Mouse (Mus musculus) forebrain, embryonic 15.5 days (tissue): ENCODE measurements at regions not wholly inside any gene's neighbourhood (a gene's known extent, or its start where the extent isn't known, plus 50 kb on each side); places are given as distances from the start of the nearest gene placed in this dataset.

Experiments used
- ATAC-seq: fragments of 200-750 bp; cut with Nextera tagmentation; replicated peaks from 2 replicates; pipeline ENCODE4 v1.8.0; 2017; ENCODE audit warnings: mild to moderate bottlenecking, moderate TSS enrichment, moderate library complexity
- H3K27ac ChIP-seq: fragments of 300-500 bp; sonication (generic); replicated peaks from 2 replicates; pipeline ENCODE4 v1.5.1; 2015; ENCODE audit warnings: mild to moderate bottlenecking, inconsistent platforms
- H3K27me3 ChIP-seq: fragments of 300-500 bp; sonication (generic); 2 replicates; pipeline ENCODE4 v1.6.1; 2015; ENCODE audit warnings: inconsistent platforms
- H3K36me3 ChIP-seq: fragments of 300-500 bp; sonication (generic); 2 replicates; pipeline ENCODE4 v1.6.1; 2015; ENCODE audit warnings: mild to moderate bottlenecking, inconsistent platforms
- H3K4me1 ChIP-seq: fragments of 300-500 bp; sonication (generic); 2 replicates; pipeline ENCODE4 v1.6.1; 2015; ENCODE audit warnings: inconsistent platforms
- H3K4me2 ChIP-seq: fragments of 300-500 bp; sonication (generic); replicated peaks from 2 replicates; pipeline ENCODE4 v1.6.1; 2015; ENCODE audit warnings: mild to moderate bottlenecking, inconsistent platforms
- H3K4me3 ChIP-seq: fragments of 300-500 bp; sonication (generic); 2 replicates; pipeline ENCODE4 v1.5.1; 2015; ENCODE audit warnings: mild to moderate bottlenecking, inconsistent platforms
- H3K9ac ChIP-seq: fragments of 300-500 bp; sonication (generic); replicated peaks from 2 replicates; pipeline ENCODE4 v1.6.1; 2015; ENCODE audit warnings: mild to moderate bottlenecking, inconsistent platforms
- H3K9me3 ChIP-seq: fragments of 300-500 bp; sonication (generic); 2 replicates; pipeline ENCODE4 v1.6.1; 2016; ENCODE audit warnings: inconsistent platforms
- WGBS: fragments of 180-500 bp; shearing (Covaris S2); methylation state at CpG from one replicate; pipeline ENCODE4 v1.1.7; 2015; ENCODE audit warnings: mixed read lengths; 5-methylcytosine and 5-hydroxymethylcytosine counted together

DNA sequence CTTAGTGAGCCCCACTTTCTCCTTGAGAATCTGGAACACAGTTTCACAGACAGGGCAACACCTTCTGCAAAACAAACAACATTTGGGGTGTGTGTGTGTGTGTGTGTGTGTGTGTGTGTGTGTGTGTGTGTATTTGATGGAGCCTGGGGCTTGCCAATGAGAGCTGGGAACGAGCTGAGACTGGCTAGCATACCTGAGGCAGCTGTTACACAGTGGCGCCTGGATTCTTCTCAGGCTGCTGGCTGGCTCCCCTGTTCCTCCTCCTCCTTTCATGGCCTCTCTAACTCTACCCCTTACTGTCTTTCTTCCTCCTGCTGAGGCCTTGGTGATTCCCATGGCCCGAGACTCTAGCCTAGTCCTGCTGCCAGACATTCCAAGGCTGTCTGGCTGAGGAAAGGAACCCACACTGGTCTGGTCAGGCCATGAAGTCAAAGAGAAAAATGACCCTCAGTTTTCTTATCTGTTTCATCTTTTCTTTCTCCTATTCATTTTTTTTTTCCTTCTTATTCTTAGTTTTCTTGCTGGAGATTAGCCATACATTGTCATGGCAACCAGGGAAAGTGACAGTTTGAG is 79.6 kb upstream of the Sem1 start:
- H3K27me3 ChIP-seq: no peaks in the 10 kb centered on the region
- H3K4me1 ChIP-seq: 0 out of 2 replicates have a peak, but pooled peaks cover 5% of the 10 kb centered on the region
- no peak overlapping the region for H3K4me3 ChIP-seq
- H3K4me2 ChIP-seq: no peak overlapping the region
- ATAC-seq: no peak
- no peak overlapping the region for H3K9ac ChIP-seq
- WGBS: 56% methylated on average over 3 of the region's 3 CpGs
- no peak overlapping the region for H3K27ac ChIP-seq
- no peaks in the 10 kb centered on the region for H3K9me3 ChIP-seq
- no peaks in the 10 kb centered on the region for H3K36me3 ChIP-seq

DNA sequence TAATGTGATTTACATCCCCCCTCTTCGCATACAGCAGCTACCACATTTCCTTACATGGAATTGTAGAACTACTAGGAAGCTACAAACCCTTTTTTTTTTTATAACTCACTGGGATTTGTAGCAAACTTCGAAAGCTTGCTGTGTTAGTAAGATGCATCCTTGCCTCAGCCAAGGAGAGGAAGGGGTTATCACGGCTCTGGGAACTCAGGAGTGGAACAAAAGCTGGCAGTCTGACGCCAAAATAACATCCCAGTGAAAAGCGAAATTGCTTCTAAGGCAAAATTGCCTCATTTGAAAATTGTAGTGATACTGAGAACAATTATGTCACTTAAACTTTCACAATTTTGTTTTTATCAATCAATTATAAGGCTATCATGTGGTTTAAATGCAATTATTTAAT is 81.6 kb upstream of the Sem1 start:
- no peaks in the 10 kb centered on the region for H3K27me3 ChIP-seq
- 43% methylated on average over 5 of the region's 5 CpGs for WGBS
- no peaks in the 10 kb centered on the region for H3K36me3 ChIP-seq
- H3K4me2 ChIP-seq: no peak overlapping the region
- no peak overlapping the region for H3K9ac ChIP-seq
- no peak overlapping the region for H3K4me3 ChIP-seq
- 0 out of 2 replicates have a peak, but pooled peaks cover 5% of the 10 kb centered on the region for H3K4me1 ChIP-seq
- no peak overlapping the region for H3K27ac ChIP-seq
- ATAC-seq: no peak
- H3K9me3 ChIP-seq: no peaks in the 10 kb centered on the region

DNA sequence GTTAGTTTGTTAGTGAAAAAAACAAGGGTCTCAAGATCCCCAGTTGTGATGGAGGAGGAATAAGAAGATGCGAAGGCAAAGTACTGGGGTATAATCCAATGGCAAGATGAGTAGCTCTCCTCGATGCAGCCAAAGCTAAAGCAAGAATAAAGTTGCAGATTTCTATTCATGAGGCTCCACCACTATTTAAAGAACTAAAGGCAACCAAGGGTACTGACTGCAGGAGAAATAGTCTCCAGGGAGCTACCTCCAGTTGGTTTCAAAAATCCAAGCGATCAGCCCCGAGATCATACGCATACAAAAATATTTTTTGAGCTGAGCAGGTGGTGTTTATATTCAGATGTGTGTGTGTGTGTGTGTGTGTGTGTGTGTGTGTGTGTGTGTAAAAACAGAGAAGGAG is 88.3 kb upstream of the Sem1 start:
- no peaks in the 10 kb centered on the region for H3K36me3 ChIP-seq
- no peak overlapping the region for H3K4me2 ChIP-seq
- WGBS: 74% methylated on average over 5 of the region's 5 CpGs
- no peaks in the 10 kb centered on the region for H3K4me1 ChIP-seq
- H3K4me3 ChIP-seq: no peak overlapping the region
- no peak for ATAC-seq
- no peak overlapping the region for H3K27ac ChIP-seq
- no peak overlapping the region for H3K9ac ChIP-seq
- no peaks in the 10 kb centered on the region for H3K9me3 ChIP-seq
- H3K27me3 ChIP-seq: no peaks in the 10 kb centered on the region

DNA sequence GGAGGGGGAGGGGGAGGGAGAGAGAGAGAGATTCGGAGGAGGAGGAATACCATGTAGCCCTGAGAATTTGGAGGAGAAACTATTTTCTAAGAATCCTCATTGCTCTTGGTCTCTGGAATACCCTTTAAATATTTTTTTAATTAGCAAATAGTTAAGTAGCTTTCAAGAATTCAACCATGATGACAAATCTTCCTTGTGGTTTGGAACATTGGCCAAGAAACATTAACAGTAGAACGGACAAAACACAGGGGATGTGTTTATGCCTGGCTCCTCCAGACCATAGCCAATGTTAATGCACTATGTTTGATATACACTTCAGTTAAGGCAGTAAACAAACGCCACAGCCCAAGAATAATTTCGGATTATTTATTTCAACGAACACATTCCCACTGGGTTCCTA is 110.8 kb upstream of the Sem1 start:
- H3K9ac ChIP-seq: no peak overlapping the region
- 78% methylated on average over 5 of the region's 5 CpGs for WGBS

DNA sequence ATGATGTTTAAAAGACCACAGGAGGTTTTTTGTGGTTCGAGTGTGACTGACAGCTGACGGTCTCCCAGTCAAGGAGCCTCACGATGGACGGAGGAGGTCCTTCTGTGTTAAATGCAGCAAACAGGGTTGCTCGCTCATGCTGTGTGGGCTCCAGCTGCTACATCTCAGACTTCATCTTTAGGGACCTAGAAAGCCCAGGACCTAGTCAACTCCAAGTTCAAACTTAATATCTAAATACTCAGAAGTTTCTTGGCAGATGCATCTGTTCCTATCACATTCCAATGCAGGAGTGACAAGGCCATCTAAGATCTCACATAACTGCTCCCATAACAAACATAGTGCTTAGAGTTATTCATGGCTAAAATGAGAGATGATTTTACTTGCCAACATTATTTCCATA is 111.7 kb upstream of the Sem1 start:
- no peak overlapping the region for H3K4me3 ChIP-seq
- no peaks in the 10 kb centered on the region for H3K9me3 ChIP-seq
- 69% methylated on average over 5 of the region's 5 CpGs for WGBS
- ATAC-seq: no peak
- no peak overlapping the region for H3K4me2 ChIP-seq
- H3K4me1 ChIP-seq: peaks cover 12% of the 10 kb centered on the region; the same call in 1 of the 2 replicates
- H3K27ac ChIP-seq: no peak overlapping the region
- no peaks in the 10 kb centered on the region for H3K27me3 ChIP-seq
- no peaks in the 10 kb centered on the region for H3K36me3 ChIP-seq
- H3K9ac ChIP-seq: no peak overlapping the region

More for the DNA sequence above, 110.8 kb upstream of the Sem1 start:
- Histone ChIP-seq H3K4me2 (no peak overlapping the region), H3K27ac (no peak overlapping the region), H3K4me1 (peaks cover 12% of the 10 kb centered on the region; the same call in 1 of the 2 replicates), H3K9me3 (no peaks in the 10 kb centered on the region), H3K4me3 (no peak overlapping the region), H3K27me3 (no peaks in the 10 kb centered on the region), H3K36me3 (no peaks in the 10 kb centered on the region)
- ATAC-seq: no peak

DNA sequence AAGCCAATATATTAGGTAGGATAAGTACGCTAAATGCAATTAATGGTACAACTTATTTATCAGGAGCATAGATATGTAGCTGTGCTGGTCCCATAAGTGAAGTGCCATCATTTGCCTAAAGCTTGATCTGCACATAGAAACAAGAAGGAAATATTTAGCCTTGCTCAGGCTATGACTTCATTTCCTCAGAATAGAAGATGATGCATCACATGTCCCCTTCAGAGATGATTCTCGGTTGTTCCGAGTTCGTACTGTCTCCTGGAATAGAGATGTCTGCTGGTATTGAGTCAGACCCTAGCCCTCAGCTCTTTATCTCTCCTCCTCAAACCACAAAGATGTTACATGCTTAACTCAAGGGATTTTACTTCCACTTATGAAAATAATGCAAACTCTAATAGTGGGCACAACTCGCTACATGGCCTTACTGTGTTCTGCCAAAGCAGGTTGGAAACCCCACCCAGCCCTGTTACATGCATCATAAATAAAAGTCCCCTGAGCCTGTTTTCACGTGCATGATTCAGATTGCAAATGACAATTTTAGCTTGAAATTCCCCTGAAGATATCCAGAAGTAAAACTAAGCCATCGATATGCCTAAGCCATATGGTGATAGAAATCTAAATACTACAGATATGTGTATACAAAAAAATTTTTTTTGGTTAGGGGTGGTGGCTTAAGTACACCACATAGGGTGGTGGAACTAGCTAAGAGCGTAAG is 113.8 kb upstream of the Sem1 start:
- 90% methylated on average over 8 of the region's 8 CpGs for WGBS
- H3K27ac ChIP-seq: no peak overlapping the region
- H3K36me3 ChIP-seq: no peaks in the 10 kb centered on the region
- no peaks in the 10 kb centered on the region for H3K27me3 ChIP-seq
- no peak overlapping the region for H3K4me3 ChIP-seq
- H3K9ac ChIP-seq: no peak overlapping the region
- peaks cover 19% of the 10 kb centered on the region for H3K4me1 ChIP-seq
- no peaks in the 10 kb centered on the region for H3K9me3 ChIP-seq
- H3K4me2 ChIP-seq: no peak overlapping the region
- ATAC-seq: no peak

DNA sequence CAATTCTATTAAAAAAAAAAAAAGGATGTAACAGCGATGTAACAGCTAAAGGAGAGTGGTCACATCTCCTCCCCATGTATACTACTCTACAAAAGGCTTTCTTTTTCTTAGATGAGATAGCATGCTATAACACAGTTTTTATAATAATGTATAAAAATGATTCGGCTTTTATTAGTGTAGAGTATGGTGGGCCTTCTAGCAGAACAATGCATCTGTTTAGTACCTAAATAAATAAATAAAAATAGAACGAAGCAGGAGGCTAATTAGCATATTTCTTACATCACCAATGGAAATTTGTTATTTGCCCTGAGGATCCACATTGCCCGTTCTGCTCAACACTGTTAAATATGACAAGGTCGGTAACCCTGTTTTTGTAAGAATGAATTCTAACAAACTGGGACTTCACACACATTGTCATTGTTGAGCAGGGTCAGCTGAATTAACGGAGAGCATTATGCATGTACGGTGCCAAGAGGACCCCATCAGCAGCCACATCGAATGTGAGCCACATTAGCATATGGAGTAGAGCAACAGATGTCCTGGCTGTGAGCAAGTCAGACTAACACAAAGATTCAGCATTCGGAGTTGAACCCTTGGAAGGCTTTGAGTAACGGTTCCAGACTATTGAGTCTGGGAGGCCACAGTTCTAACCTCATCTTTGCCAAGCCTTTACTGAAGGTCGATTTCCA is 117.4 kb upstream of the Sem1 start:
- peak overlapping the region; percentile 15; the same call in 1 of the 2 replicates for H3K4me2 ChIP-seq
- WGBS: 30% methylated on average over 11 of the region's 11 CpGs
- H3K9ac ChIP-seq: no peak overlapping the region
- ATAC-seq: peak; percentile 95
- H3K4me1 ChIP-seq: peaks cover 19% of the 10 kb centered on the region
- no peaks in the 10 kb centered on the region for H3K36me3 ChIP-seq
- no peak overlapping the region for H3K4me3 ChIP-seq
- no peaks in the 10 kb centered on the region for H3K9me3 ChIP-seq
- H3K27ac ChIP-seq: 0 out of 2 replicates have a peak overlapping the region, but pooled peaks have one; percentile 14
- H3K27me3 ChIP-seq: no peaks in the 10 kb centered on the region

DNA sequence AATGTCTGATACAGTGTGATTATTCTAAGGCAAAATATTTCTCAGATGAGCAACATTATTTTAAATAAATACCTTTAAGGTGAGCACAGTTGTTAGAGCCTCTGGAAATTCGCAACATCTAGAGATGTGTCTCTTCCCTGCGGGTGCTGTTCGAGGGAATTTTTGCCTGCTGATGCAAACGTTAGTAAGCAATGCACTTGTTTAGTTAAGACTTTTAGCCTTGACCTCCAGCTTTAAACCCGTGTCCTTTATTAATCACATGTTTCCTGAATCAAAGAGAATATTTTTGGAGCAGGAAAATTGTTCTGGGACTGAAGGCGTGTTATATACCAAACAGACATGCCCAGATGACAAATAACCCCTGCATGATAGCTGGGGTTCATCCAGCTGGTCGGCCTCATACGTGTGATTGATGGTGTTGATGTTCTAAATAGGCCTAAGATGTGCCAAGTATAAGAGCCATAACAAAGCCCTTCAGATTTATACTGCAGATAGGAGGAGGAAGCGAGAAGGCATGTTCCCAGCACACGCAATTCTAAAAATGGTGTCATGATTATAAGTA is 119.0 kb upstream of the Sem1 start:
- no peaks in the 10 kb centered on the region for H3K36me3 ChIP-seq
- peaks cover 10% of the 10 kb centered on the region for H3K4me1 ChIP-seq
- no peak overlapping the region for H3K9ac ChIP-seq
- H3K9me3 ChIP-seq: no peaks in the 10 kb centered on the region
- no peaks in the 10 kb centered on the region for H3K27me3 ChIP-seq
- WGBS: 80% methylated on average over 10 of the region's 10 CpGs
- H3K27ac ChIP-seq: no peak overlapping the region
- H3K4me3 ChIP-seq: no peak overlapping the region
- no peak for ATAC-seq
- no peak overlapping the region for H3K4me2 ChIP-seq

DNA sequence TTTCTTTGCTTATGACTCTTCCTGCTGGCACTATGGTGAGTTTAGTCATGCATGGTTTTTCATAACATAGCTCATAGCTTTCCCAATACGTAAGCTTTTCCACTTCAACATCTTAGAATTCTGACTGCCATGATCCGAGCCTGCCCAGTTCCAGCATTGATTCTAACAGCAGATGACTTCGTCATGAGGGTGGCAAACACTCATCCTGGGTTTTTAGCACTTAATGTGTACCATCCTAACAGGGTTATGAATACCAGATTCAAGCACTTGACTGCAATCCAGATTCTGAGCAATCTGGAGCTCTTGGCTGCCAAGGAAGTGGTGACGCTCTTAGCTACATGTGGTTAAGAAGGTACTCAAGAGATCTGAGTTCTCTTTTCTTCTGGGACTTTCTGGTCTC is 128.3 kb upstream of the Sem1 start:
- Histone ChIP-seq H3K9ac (no peak overlapping the region), H3K4me3 (no peak overlapping the region), H3K9me3 (no peaks in the 10 kb centered on the region), H3K27ac (no peak overlapping the region), H3K27me3 (no peaks in the 10 kb centered on the region), H3K4me2 (no peak overlapping the region), H3K36me3 (no peaks in the 10 kb centered on the region), H3K4me1 (no peaks in the 10 kb centered on the region)
- ATAC-seq: no peak
- WGBS: 87% methylated on average over 4 of the region's 4 CpGs

DNA sequence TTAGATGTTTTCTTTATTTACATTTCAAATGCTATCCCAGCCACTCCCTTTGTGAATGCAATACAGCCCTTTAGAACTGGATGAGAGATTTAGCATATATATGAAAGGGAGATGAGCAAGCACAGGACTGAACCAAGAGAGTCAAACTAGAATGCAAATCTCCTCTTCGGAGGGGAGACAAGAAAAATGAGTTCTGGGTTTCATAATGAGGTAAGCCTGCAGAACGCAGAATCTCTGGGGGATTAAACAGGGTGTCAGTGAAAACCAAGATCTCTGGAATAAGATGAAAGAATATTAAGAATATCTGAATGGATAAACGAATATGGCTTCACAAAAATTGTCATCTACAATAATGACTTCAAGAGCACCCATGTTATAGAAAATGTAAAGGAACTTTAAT is 130.6 kb upstream of the Sem1 start:
- ATAC-seq: no peak
- H3K4me3 ChIP-seq: no peak overlapping the region
- H3K4me1 ChIP-seq: no peaks in the 10 kb centered on the region
- no peak overlapping the region for H3K4me2 ChIP-seq
- H3K9ac ChIP-seq: no peak overlapping the region
- no peak overlapping the region for H3K27ac ChIP-seq
- no peaks in the 10 kb centered on the region for H3K9me3 ChIP-seq
- WGBS: 72% methylated on average over 3 of the region's 3 CpGs
- H3K27me3 ChIP-seq: no peaks in the 10 kb centered on the region
- H3K36me3 ChIP-seq: no peaks in the 10 kb centered on the region

DNA sequence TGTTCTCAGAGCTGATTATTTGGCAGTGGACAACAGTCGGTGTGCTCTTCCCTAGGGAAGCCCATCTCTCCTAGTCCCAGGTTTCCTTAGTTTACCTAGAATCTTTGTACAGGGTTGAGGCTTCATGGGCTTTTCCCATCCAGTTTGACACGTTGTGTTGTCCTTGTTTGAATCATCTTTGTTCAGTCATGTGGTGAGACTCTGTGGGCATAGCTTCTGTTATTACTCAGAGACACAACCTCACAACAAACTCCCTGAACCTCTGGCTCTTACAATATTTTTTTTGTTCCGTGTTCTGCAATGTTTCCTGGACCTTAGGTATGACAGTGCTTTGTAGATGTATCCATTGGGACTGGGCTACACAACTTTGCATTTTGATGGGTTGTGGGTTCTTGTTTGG is 132.9 kb upstream of the Dlx6 start:
- WGBS: 88% methylated on average over 3 of the region's 3 CpGs
- no peak overlapping the region for H3K4me3 ChIP-seq
- H3K4me1 ChIP-seq: no peaks in the 10 kb centered on the region
- no peak overlapping the region for H3K4me2 ChIP-seq
- H3K9ac ChIP-seq: no peak overlapping the region
- H3K36me3 ChIP-seq: no peaks in the 10 kb centered on the region
- no peaks in the 10 kb centered on the region for H3K9me3 ChIP-seq
- ATAC-seq: no peak
- no peaks in the 10 kb centered on the region for H3K27me3 ChIP-seq
- H3K27ac ChIP-seq: no peak overlapping the region

DNA sequence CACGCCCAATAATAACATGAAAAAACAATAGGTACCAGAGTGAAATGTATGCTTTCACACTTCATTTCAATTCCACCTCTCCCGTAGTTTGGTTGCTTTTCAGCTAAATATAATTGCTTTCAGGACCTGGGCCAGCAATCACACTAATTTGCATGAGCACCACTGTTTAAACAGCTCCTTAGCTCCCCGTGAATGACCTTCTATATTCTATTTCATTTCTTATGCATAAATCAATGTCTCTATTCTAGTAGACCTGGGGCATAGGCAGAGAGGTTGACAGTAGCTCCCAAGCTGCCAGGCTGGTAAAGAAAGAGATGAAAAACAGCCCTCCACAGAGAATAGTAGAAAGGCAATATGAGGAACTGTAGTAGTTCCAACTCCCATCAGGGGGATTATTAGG is 117.7 kb upstream of the Dlx6 start:
- ATAC-seq: no peak; the same call in 1 of the 2 replicates
- WGBS: 20% methylated on average over 3 of the region's 3 CpGs
- H3K36me3 ChIP-seq: no peaks in the 10 kb centered on the region
- H3K9me3 ChIP-seq: no peaks in the 10 kb centered on the region
- no peak overlapping the region for H3K4me3 ChIP-seq
- no peak overlapping the region for H3K4me2 ChIP-seq
- peaks cover 6% of the 10 kb centered on the region for H3K4me1 ChIP-seq
- no peaks in the 10 kb centered on the region for H3K27me3 ChIP-seq
- no peak overlapping the region for H3K27ac ChIP-seq
- H3K9ac ChIP-seq: no peak overlapping the region
